Mouse (Mus musculus) CH12.LX (cell line): ENCODE results near the gene Ikzf1. TPM values are rescaled to one million over a fixed set of nuclear protein-coding genes. Genes with fewer than 3 reads are reported as not detected.

ENCODE experiments used
- DNase-seq: peaks from one replicate; pipeline ENCODE4 v3.0.0-alpha.2; 2013; ENCODE audit errors: extremely low read depth
- H3K27ac ChIP-seq: 2 replicates; pipeline ENCODE4 v1.5.1; 2012; ENCODE audit warnings: low read depth, mild to moderate bottlenecking, control low read depth, moderate library complexity; ENCODE audit not compliant: insufficient read depth
- H3K27me3 ChIP-seq: replicated peaks from 2 replicates; pipeline ENCODE3; 2012; ENCODE audit warnings: inconsistent platforms
- H3K36me3 ChIP-seq, 2 experiments: replicated peaks in 1 of 2; 2 replicates each; pipeline versions ENCODE3 to v1.6.1; 2012; ENCODE audit warnings: inconsistent platforms in 1 of 2, low read length in 1 of 2, mild to moderate bottlenecking in 1 of 2, mixed read lengths in 1 of 2, moderate library complexity in 1 of 2; ENCODE audit not compliant: control insufficient read depth in 1 of 2, insufficient read depth in 1 of 2
- H3K4me1 ChIP-seq, 2 experiments: 2 replicates each; pipeline ENCODE4 v1.6.1; 2012; ENCODE audit warnings: inconsistent platforms in 1 of 2, moderate library complexity in 1 of 2; ENCODE audit not compliant: insufficient read depth in 2 of 2, control insufficient read depth in 1 of 2
- H3K4me2 ChIP-seq: 2 replicates; pipeline ENCODE4 v1.6.1; 2012; ENCODE audit warnings: low read depth, mild to moderate bottlenecking, control low read depth; ENCODE audit not compliant: poor library complexity, insufficient read depth, severe bottlenecking
- H3K4me3 ChIP-seq, 3 experiments: fragments of 150-350 bp in 1 of 3; sonication (generic) in 1 of 3; replicated peaks in 1 of 3; 2 replicates each; pipeline versions ENCODE3 to v1.5.1; 2011 to 2012; ENCODE audit warnings: low read depth in 2 of 3, low read length in 2 of 3, mild to moderate bottlenecking in 2 of 3, moderate library complexity in 2 of 3, control low read depth in 1 of 3, improper control_type of control experiment in 1 of 3, inconsistent platforms in 1 of 3, mixed read lengths in 1 of 3; ENCODE audit not compliant: poor library complexity in 1 of 3
- H3K79me2 ChIP-seq: replicated peaks from 2 replicates; pipeline ENCODE4 v1.6.1; 2012; ENCODE audit warnings: mild to moderate bottlenecking, moderate library complexity; ENCODE audit not compliant: control insufficient read depth, poor library complexity, insufficient read depth, severe bottlenecking; ENCODE audit errors: extremely low read depth
- H3K9ac ChIP-seq: 2 replicates; pipeline ENCODE4 v1.6.1; 2012; ENCODE audit warnings: low read depth, mild to moderate bottlenecking, control low read depth, moderate library complexity; ENCODE audit not compliant: insufficient read depth
- H3K9me3 ChIP-seq: replicated peaks from 2 replicates; pipeline ENCODE3; 2012; ENCODE audit warnings: low read length, inconsistent platforms, mixed read lengths
- BHLHE40 ChIP-seq: IDR thresholded peaks from 2 replicates; pipeline ENCODE4 v1.6.1; 2011; ENCODE audit warnings: mild to moderate bottlenecking, low read depth, low read length, improper control_type of control experiment
- CHD1 ChIP-seq: IDR thresholded peaks from 2 replicates; pipeline ENCODE4 v1.6.1; 2012; ENCODE audit warnings: low read depth, low read length, improper control_type of control experiment, inconsistent platforms
- E2F4 ChIP-seq: IDR thresholded peaks from 2 replicates; pipeline ENCODE4 v1.6.1; 2011; ENCODE audit warnings: low read depth, low read length, improper control_type of control experiment; ENCODE audit not compliant: insufficient replicate concordance
- ELF1 ChIP-seq: IDR thresholded peaks from 2 replicates; pipeline ENCODE4 v1.6.1; 2014; ENCODE audit warnings: low read depth, mild to moderate bottlenecking, inconsistent platforms, low read length, improper control_type of control experiment
- EP300 ChIP-seq: IDR thresholded peaks from 2 replicates; pipeline ENCODE4 v1.6.1; 2011; ENCODE audit warnings: low read length, improper control_type of control experiment
- ETS1 ChIP-seq: conservative IDR thresholded peaks from 2 replicates; pipeline ENCODE4 v1.6.1; 2012; ENCODE audit warnings: low read depth, mild to moderate bottlenecking, inconsistent platforms, low read length, improper control_type of control experiment, moderate library complexity
- GABPA ChIP-seq: IDR thresholded peaks from 2 replicates; pipeline ENCODE4 v1.6.1; 2012; ENCODE audit warnings: low read depth, low read length, improper control_type of control experiment, inconsistent platforms; ENCODE audit not compliant: insufficient replicate concordance
- HCFC1 ChIP-seq: IDR thresholded peaks from 2 replicates; pipeline ENCODE4 v1.6.1; 2012; ENCODE audit warnings: low read depth, mild to moderate bottlenecking, inconsistent platforms, low read length, improper control_type of control experiment
- IRF4 ChIP-seq: IDR thresholded peaks from 2 replicates; pipeline ENCODE4 v1.6.1; 2014; ENCODE audit warnings: low read depth, mild to moderate bottlenecking, inconsistent platforms, low read length, improper control_type of control experiment
- MAFK ChIP-seq: IDR thresholded peaks from 2 replicates; pipeline ENCODE4 v1.6.1; 2011; ENCODE audit warnings: low read length, improper control_type of control experiment; ENCODE audit not compliant: insufficient replicate concordance
- MAX ChIP-seq: IDR thresholded peaks from 2 replicates; pipeline ENCODE4 v1.6.1; 2011; ENCODE audit warnings: low read length, improper control_type of control experiment
- MAZ ChIP-seq: IDR thresholded peaks from 2 replicates; pipeline ENCODE4 v1.6.1; 2012; ENCODE audit warnings: low read depth, mild to moderate bottlenecking, inconsistent platforms, low read length, improper control_type of control experiment, moderate library complexity
- MEF2A ChIP-seq: IDR thresholded peaks from 2 replicates; pipeline ENCODE4 v1.6.1; 2014; ENCODE audit warnings: low read depth, mild to moderate bottlenecking, inconsistent platforms, low read length, improper control_type of control experiment, borderline replicate concordance
- MXI1 ChIP-seq: IDR thresholded peaks from 2 replicates; pipeline ENCODE4 v1.6.1; 2011; ENCODE audit warnings: mild to moderate bottlenecking, low read depth, low read length, improper control_type of control experiment
- MYC ChIP-seq: IDR thresholded peaks from 2 replicates; pipeline ENCODE4 v1.6.1; 2011; ENCODE audit warnings: low read depth, mild to moderate bottlenecking, improper control_type of control experiment, low read length
- NRF1 ChIP-seq: IDR thresholded peaks from 2 replicates; pipeline ENCODE4 v1.6.1; 2014; ENCODE audit warnings: low read depth, mild to moderate bottlenecking, inconsistent platforms, low read length, improper control_type of control experiment, moderate library complexity
- PAX5 ChIP-seq: IDR thresholded peaks from 2 replicates; pipeline ENCODE4 v1.6.1; 2012; ENCODE audit warnings: low read length, inconsistent platforms, mixed read lengths
- POLR2A ChIP-seq: IDR thresholded peaks from 2 replicates; pipeline ENCODE4 v1.6.1; 2011; ENCODE audit warnings: low read depth, mild to moderate bottlenecking, improper control_type of control experiment, low read length
- RAD21 ChIP-seq: IDR thresholded peaks from 2 replicates; pipeline ENCODE4 v1.6.1; 2011; ENCODE audit warnings: low read depth, mild to moderate bottlenecking, low read length, improper control_type of control experiment, moderate library complexity
- RCOR1 ChIP-seq: conservative IDR thresholded peaks from 2 replicates; pipeline ENCODE4 v1.6.1; 2012; ENCODE audit warnings: low read depth, mild to moderate bottlenecking, inconsistent platforms, low read length, improper control_type of control experiment
- SIN3A ChIP-seq: IDR thresholded peaks from 2 replicates; pipeline ENCODE4 v1.6.1; 2012; ENCODE audit warnings: low read length, improper control_type of control experiment, inconsistent platforms
- SMC3 ChIP-seq: IDR thresholded peaks from 2 replicates; pipeline ENCODE4 v1.6.1; 2011; ENCODE audit warnings: low read depth, low read length, improper control_type of control experiment
- TCF12 ChIP-seq: IDR thresholded peaks from 2 replicates; pipeline ENCODE4 v1.6.1; 2014; ENCODE audit warnings: low read depth, mild to moderate bottlenecking, inconsistent platforms, low read length, improper control_type of control experiment
- UBTF ChIP-seq: IDR thresholded peaks from 2 replicates; pipeline ENCODE4 v1.6.1; 2012; ENCODE audit warnings: low read depth, mild to moderate bottlenecking, inconsistent platforms, low read length, improper control_type of control experiment, moderate library complexity
- USF1 ChIP-seq: IDR thresholded peaks from 2 replicates; pipeline ENCODE4 v1.6.1; 2014; ENCODE audit warnings: low read depth, mild to moderate bottlenecking, inconsistent platforms, low read length, improper control_type of control experiment
- USF2 ChIP-seq: conservative IDR thresholded peaks from 2 replicates; pipeline ENCODE4 v1.6.1; 2011; ENCODE audit warnings: low read depth, low read length, improper control_type of control experiment
- ZC3H11A ChIP-seq: IDR thresholded peaks from 2 replicates; pipeline ENCODE4 v1.6.1; 2012; ENCODE audit warnings: low read depth, mild to moderate bottlenecking, inconsistent platforms, low read length, improper control_type of control experiment
- ZKSCAN1 ChIP-seq: IDR thresholded peaks from 2 replicates; pipeline ENCODE4 v1.6.1; 2012; ENCODE audit warnings: low read depth, inconsistent platforms, low read length, improper control_type of control experiment, borderline replicate concordance
- ZNF384 ChIP-seq: IDR thresholded peaks from 2 replicates; pipeline ENCODE4 v1.6.1; 2012; ENCODE audit warnings: low read depth, low read length, improper control_type of control experiment, inconsistent platforms
- dilution Hi-C: fragments of 300-500 bp; cut with MboI; formaldehyde crosslinking; loops from 2 replicates; pipeline ENCODE4 v1.14.3; 2020; ENCODE audit warnings: low sequenced_read_pairs; ENCODE audit not compliant: extremely low pct_unique_long_range_greater_than_20kb, extremely low pct_ligation_motif_present
- in situ Hi-C: fragments of 300-500 bp; cut with MboI; formaldehyde crosslinking; loops from 3 replicates; pipeline ENCODE4 v1.14.3; 2019; ENCODE audit warnings: low sequenced_read_pairs, low pct_ligation_motif_present, low pct_unique_long_range_greater_than_20kb, mixed read lengths
- polyA plus RNA-seq: library from polyadenylated mRNA; unstranded; fragments of >175 nt; gene quantifications from 2 replicates; pipeline ENCODE4 v1.2.1, GENCODE M21; 2012; ENCODE audit warnings: low read depth; ENCODE audit not compliant: insufficient read length
- total RNA-seq, 2 experiments: library from RNA; depleted of rRNA; stranded (reverse); fragments of 300-350 nt in 1 of 2; fragments of >200 nt in 1 of 2; gene quantifications; 2 replicates each; pipeline ENCODE4 v1.2.3; 2012 to 2014

Gene Ikzf1
- total and polyA plus RNA-seq, 3 experiments = 33.1 to 68.7 (median 51.2) TPM

DNA sequence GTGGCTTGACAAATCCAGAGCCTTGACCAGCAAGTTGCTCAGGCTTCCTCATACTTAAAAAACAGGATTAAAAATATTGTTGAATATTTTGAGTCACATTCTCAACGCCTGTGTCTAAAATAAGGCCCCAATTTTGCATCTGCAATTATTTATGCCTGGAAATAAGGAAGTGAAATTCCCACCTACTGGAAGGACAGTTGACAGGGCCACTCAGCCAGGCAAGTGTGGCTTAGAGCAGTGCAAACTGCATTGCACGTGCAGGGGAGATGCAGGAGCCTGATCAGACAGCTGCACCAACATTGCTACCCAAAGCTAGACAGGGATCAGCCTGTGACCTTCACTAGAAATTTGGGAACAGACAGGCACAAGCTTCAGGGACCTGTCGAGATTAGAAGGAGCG, 26.0 kb upstream of the Ikzf1 start:
- peak overlapping the region in 1 of 3 experiments; percentile 6 for H3K4me3 ChIP-seq
- dilution Hi-C loops = no loop called here
- H3K79me2 ChIP-seq = no peaks in the 10 kb centered on the region
- H3K4me1 ChIP-seq = peaks cover 41 to 98% of the 10 kb centered on the region in 2 experiments
- H3K36me3 ChIP-seq = no peaks in the 10 kb centered on the region
- H3K27me3 ChIP-seq = no peaks in the 10 kb centered on the region
- in situ Hi-C loops = no loop called here
- TF ChIP-seq MAZ = no peak
- peak; percentile 80; the same call in 1 of the 2 replicates for TF ChIP-seq MEF2A
- TF ChIP-seq ETS1 = peak; percentile 71
- TF ChIP-seq UBTF = no peak
- TF ChIP-seq TCF12 = peak; percentile 62; the same call in 1 of the 2 replicates
- peak; percentile 57; the same call in 1 of the 2 replicates for TF ChIP-seq MAX
- TF ChIP-seq SMC3 = peak; percentile 3; the same call in 1 of the 2 replicates
- no peak for TF ChIP-seq RCOR1
- TF ChIP-seq MAFK = 0 out of 2 replicates have a peak, but pooled peaks have one; percentile 33
- TF ChIP-seq ZKSCAN1 = no peak
- no peak for TF ChIP-seq GABPA
- no peak for TF ChIP-seq CHD1
- peak; percentile 68 for TF ChIP-seq IRF4
- TF ChIP-seq ELF1 = no peak
- no peak for TF ChIP-seq RAD21
- TF ChIP-seq BHLHE40 = peak; percentile 99
- peak; percentile 92 for TF ChIP-seq EP300
- TF ChIP-seq PAX5 = no peak
- TF ChIP-seq MYC = peak; percentile 49; the same call in 1 of the 2 replicates
- no peak overlapping the region for H3K4me2 ChIP-seq
- DNase-seq = peak; percentile 49
- no peak overlapping the region for H3K9ac ChIP-seq
- no peaks in the 10 kb centered on the region for H3K9me3 ChIP-seq
- peak overlapping the region; percentile 8; the same call in 1 of the 2 replicates for H3K27ac ChIP-seq

DNA sequence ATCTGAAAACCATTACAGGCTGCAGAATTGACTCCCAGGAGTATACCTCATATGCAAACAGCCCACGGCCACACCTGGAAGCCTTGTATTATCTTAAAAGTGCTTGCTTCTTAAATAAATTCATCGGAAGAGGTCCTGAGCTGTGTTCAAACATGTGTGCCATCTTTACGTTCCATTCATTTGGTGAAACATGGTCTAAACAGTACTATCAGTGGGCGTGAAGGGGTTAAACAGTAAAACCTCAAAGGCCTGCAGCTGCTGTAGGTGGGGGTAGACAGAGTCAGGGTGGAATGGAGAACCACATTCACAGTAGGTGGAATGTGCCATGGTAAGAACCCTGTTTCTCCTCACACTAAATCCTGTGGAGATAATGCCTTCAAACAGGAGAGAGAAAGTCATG, 24.2 kb upstream of the Ikzf1 start:
- in situ Hi-C loops = no loop called here
- TF ChIP-seq MAZ (no peak), ETS1 (peak; percentile 10; the same call in 1 of the 2 replicates), POLR2A (no peak), ZC3H11A (no peak), RAD21 (peak; percentile 13), USF1 (no peak), EP300 (peak; percentile 80), ZNF384 (no peak), CHD1 (no peak), SIN3A (peak; percentile 19; the same call in 1 of the 2 replicates), E2F4 (no peak), NRF1 (no peak), USF2 (no peak), PAX5 (no peak), MXI1 (no peak), MEF2A (no peak), SMC3 (0 out of 2 replicates have a peak, but pooled peaks have one; percentile 24), HCFC1 (no peak), UBTF (no peak), MAX (no peak; the same call in none of the 2 replicates), IRF4 (no peak), BHLHE40 (0 out of 2 replicates have a peak, but pooled peaks have one; percentile 31), GABPA (no peak), RCOR1 (no peak), TCF12 (0 out of 2 replicates have a peak, but pooled peaks have one; percentile 44)

More for the DNA sequence above, 24.2 kb upstream of the Ikzf1 start:
- Histone ChIP-seq H3K79me2 (no peaks in the 10 kb centered on the region), H3K36me3 (no peaks in the 10 kb centered on the region), H3K4me2 (0 out of 2 replicates have a peak overlapping the region, but pooled peaks have one; percentile 14), H3K27ac (no peak overlapping the region), H3K27me3 (no peaks in the 10 kb centered on the region), H3K9ac (no peak overlapping the region), H3K9me3 (no peaks in the 10 kb centered on the region), H3K4me1 (peaks cover 39 to 82% of the 10 kb centered on the region in 2 experiments), H3K4me3 (no peak overlapping the region)
- DNase-seq = peak; percentile 62
- dilution Hi-C loops = no loop called here
